Mouse (Mus musculus): ENCODE measurements around the gene Htt. TPM values are rescaled to one million over a fixed set of nuclear protein-coding genes. Genes with fewer than 3 reads are reported as not detected.
"Not testable (repeated sequence)": the region's sequence is repeated elsewhere in the genome, so short reads cannot be mapped to it uniquely, and the experiment has no call there.

Gene Htt
- 18.1 and 20.5 TPM in 2 replicates for polyA plus RNA-seq (2016; fragmentation: Nextera tagmentation; extraction: Ambion mirVana)

GRCm38 (mm10) chr5:34761509-34761908 lies at the start of gene Htt:
Gene Htt, plus strand, starts transcription at chr5:34761740.
- H3K4me3 ChIP-seq = peak within 1 kb of the TSS; percentile 100
- H3K4me2 ChIP-seq (replicated peaks) = peak within 1 kb of the TSS; percentile 84
- H3K27me3 ChIP-seq = no peaks in the 10 kb centered on the region
- peak within 1 kb of the TSS; percentile 92 for H3K27ac ChIP-seq
- peak within 1 kb of the TSS; percentile 97 for H3K9ac ChIP-seq
- H3K4me1 ChIP-seq = peaks cover 9% of the 10 kb centered on the region
- ATAC-seq (ENCODE audit: insufficient number of reproducible peaks, insufficient read depth, low FRiP score, low TSS enrichment) = peak; percentile 97
- H3K9me3 ChIP-seq = no peaks in the 10 kb centered on the region
- H3K36me3 ChIP-seq = no peaks in the 10 kb centered on the region
- WGBS = 0% methylated on average over 35 of the region's 35 CpGs

GRCm38 (mm10) chr5:34714371-34714770 lies 47.2 kb upstream of the Htt start:
- not testable (repeated sequence) for ATAC-seq (ENCODE audit: insufficient number of reproducible peaks, insufficient read depth, low FRiP score, low TSS enrichment); H3K4me1 ChIP-seq

DNA sequence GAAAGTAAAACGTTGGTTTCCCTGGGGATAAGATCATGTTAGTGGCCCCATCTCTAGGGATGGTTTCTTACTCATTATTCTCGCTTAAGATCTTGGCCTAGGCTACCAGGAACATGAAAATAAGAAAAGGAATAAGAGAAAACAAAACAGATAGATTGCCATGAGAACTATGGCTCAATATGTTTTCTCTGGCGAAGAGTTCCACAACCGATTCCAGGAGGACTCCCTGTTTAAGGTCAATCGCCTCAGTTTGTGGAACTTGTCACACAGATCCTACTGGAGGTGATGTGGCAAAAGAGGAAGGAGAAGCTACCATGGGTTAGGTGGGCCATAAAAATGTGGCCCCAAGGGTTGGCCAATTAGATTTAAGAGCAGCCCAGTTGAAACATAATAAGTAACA lies 46.7 kb upstream of the Htt start:
- Histone ChIP-seq H3K9ac (no peak overlapping the region), H3K4me1 (no peaks in the 10 kb centered on the region), H3K9me3 (no peaks in the 10 kb centered on the region), H3K27me3 (no peaks in the 10 kb centered on the region), H3K4me2 (replicated peaks) (no peak overlapping the region), H3K36me3 (no peaks in the 10 kb centered on the region), H3K4me3 (no peak overlapping the region), H3K27ac (no peak overlapping the region)
- 82% methylated on average over 5 of the region's 5 CpGs for WGBS
- ATAC-seq (ENCODE audit: insufficient number of reproducible peaks, insufficient read depth, low FRiP score, low TSS enrichment) = no peak

More at GRCm38 (mm10) chr5:34714371-34714770, 47.2 kb upstream of the Htt start:
- not testable (repeated sequence) for H3K9ac ChIP-seq; H3K9me3 ChIP-seq; H3K27me3 ChIP-seq; H3K4me2 ChIP-seq (replicated peaks); H3K27ac ChIP-seq; H3K4me3 ChIP-seq; H3K36me3 ChIP-seq
- 80% methylated on average over 3 of the region's 3 CpGs for WGBS

DNA sequence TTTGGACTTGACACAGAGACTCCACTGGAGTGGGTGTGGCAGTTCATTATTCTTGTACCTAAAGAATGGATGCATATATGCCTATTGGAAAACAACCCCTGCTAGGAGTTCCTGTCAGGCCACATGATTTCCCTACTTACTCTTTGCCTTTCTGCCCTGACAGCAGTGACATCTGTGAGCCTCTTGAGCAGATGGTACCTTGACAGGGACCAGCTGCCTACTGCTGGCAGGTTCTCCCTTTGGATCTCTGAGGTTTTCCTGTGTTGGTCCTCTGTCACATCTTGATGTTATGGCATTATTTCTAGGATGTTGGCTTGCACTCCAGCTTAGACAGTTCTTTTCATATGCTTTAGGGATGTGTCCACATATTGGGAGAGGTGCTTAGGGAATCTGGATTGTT lies 32.4 kb upstream of the Htt start:
- H3K4me1 ChIP-seq = no peaks in the 10 kb centered on the region
- no peaks in the 10 kb centered on the region for H3K36me3 ChIP-seq
- no peak overlapping the region for H3K4me3 ChIP-seq
- no peak overlapping the region for H3K27ac ChIP-seq
- H3K9me3 ChIP-seq = no peaks in the 10 kb centered on the region
- no peak for ATAC-seq (ENCODE audit: insufficient number of reproducible peaks, insufficient read depth, low FRiP score, low TSS enrichment)
- no peaks in the 10 kb centered on the region for H3K27me3 ChIP-seq
- no peak overlapping the region for H3K9ac ChIP-seq
- H3K4me2 ChIP-seq (replicated peaks) = no peak overlapping the region

DNA sequence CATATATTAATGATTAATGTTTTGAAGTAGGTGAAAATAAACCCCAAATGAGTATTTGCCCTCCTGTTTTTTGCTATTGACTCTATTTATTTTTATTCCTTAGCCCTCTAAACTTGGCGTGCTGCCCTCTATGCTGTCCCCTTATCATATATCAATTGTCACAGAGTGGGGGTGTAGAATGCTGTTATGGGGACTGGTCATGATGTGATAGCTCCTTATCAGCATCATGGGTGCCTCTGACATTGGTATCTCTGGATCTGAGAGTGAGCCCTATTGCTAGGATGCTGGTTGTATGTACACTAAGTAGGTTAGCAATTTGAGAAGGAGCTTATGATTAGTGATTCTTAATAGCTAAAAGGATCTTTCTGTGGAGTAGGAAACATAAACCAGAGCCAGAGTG lies 31.3 kb upstream of the Htt start:
- no peak overlapping the region for H3K27ac ChIP-seq
- no peak overlapping the region for H3K4me2 ChIP-seq (replicated peaks)
- 70% methylated on average over 1 of the region's 1 CpGs for WGBS
- no peaks in the 10 kb centered on the region for H3K4me1 ChIP-seq
- no peak overlapping the region for H3K4me3 ChIP-seq
- no peaks in the 10 kb centered on the region for H3K36me3 ChIP-seq
- no peaks in the 10 kb centered on the region for H3K27me3 ChIP-seq
- no peak for ATAC-seq (ENCODE audit: insufficient number of reproducible peaks, insufficient read depth, low FRiP score, low TSS enrichment)
- no peaks in the 10 kb centered on the region for H3K9me3 ChIP-seq
- H3K9ac ChIP-seq = no peak overlapping the region

DNA sequence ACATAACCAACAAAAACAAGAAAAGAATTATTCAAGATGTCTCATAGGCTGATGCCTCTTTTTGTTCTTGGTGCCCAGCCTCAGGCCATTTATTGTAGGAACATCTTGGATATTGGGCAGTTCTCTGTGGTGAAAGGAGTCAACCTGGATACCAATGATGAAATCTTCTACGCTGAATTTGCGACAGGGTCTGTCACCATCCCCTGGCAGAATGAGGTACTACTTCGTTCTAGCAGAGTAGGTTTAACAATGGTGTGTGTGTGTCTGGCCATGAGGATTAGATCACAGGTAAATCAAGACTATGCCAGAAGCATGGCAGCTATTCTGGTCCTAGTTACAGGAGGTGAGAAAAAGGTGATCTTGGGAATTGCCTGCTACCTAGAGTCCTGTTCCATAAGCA lies 10.1 kb upstream of the Htt start:
- Histone ChIP-seq H3K9ac (no peak overlapping the region), H3K27me3 (no peaks in the 10 kb centered on the region)
- WGBS = 61% methylated on average over 3 of the region's 3 CpGs

DNA sequence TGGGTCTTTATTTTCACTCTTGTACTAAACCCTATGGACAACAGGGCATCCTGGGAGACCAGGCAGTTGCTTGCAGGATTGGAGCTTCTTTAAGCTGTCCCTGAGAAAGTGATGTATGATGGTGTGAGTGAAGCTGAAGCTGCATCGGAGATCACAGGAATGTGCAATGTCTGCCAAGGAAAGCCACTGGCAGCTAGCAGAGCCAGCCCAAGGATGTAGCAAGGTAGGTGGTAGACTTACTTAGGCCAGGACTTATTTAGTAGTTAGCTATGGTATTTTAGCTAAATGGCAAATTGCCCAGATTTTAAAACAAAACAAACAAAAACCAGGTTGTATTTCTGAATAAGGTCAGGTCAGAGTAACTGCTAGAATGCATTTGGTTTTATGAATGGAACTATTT lies 2.8 kb upstream of the Htt start:
- WGBS = 75% methylated on average over 1 of the region's 1 CpGs
- H3K9ac ChIP-seq = no peak overlapping the region
- H3K36me3 ChIP-seq = no peaks in the 10 kb centered on the region
- no peak for ATAC-seq (ENCODE audit: insufficient number of reproducible peaks, insufficient read depth, low FRiP score, low TSS enrichment)
- peaks cover 9% of the 10 kb centered on the region for H3K4me1 ChIP-seq
- H3K4me3 ChIP-seq = no peak overlapping the region
- no peaks in the 10 kb centered on the region for H3K27me3 ChIP-seq
- no peaks in the 10 kb centered on the region for H3K9me3 ChIP-seq
- H3K4me2 ChIP-seq (replicated peaks) = no peak overlapping the region
- H3K27ac ChIP-seq = no peak overlapping the region

More for the DNA sequence above, 10.1 kb upstream of the Htt start:
- H3K36me3 ChIP-seq = no peaks in the 10 kb centered on the region
- no peaks in the 10 kb centered on the region for H3K9me3 ChIP-seq
- no peaks in the 10 kb centered on the region for H3K4me1 ChIP-seq
- H3K4me3 ChIP-seq = no peak overlapping the region
- no peak overlapping the region for H3K4me2 ChIP-seq (replicated peaks)
- no peak for ATAC-seq (ENCODE audit: insufficient number of reproducible peaks, insufficient read depth, low FRiP score, low TSS enrichment)
- no peak overlapping the region for H3K27ac ChIP-seq

DNA sequence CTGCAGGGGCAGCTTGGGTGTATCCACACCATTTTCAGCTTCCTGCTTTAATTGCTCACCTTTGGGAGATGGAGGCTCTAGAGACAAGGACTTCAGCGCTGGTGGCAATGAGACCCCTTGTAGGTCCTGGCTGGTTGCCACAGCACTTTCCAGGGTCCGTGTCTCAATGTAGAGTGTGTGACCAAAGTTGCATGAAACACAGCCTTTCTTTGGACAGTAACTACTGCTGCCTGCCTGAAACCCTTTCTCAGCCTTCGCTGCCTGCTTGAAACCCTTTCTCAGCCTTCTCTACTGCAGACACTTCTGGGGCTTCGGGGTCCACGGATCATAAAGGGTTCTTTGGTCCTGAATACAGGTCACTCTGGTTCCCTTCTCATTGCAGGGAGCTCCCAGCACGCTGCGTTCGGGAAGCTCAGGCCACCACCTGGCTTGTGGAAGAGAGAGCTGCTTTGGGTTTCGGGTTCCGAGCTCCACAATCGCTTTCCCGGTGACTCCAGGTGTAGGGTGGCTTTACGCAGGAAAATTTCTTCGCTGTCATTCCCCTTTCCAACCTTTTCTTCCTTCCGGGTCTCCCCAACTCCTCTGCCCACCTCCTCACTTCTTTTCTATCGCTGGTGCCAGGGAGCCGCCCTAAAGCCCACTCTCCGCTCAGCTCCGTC lies 561 bp upstream of the Htt start:
- H3K4me3 ChIP-seq = peak overlapping the region; percentile 100
- H3K27ac ChIP-seq = peak overlapping the region; percentile 92; the same call in 1 of the 2 replicates
- H3K27me3 ChIP-seq = no peaks in the 10 kb centered on the region
- no peaks in the 10 kb centered on the region for H3K9me3 ChIP-seq
- under 1% methylated on average over 19 of the region's 19 CpGs for WGBS
- no peaks in the 10 kb centered on the region for H3K36me3 ChIP-seq
- H3K9ac ChIP-seq = peak overlapping the region; percentile 97
- H3K4me1 ChIP-seq = peaks cover 9% of the 10 kb centered on the region
- peak overlapping the region; percentile 84 for H3K4me2 ChIP-seq (replicated peaks)
- ATAC-seq (ENCODE audit: insufficient number of reproducible peaks, insufficient read depth, low FRiP score, low TSS enrichment) = peak; percentile 16; the same call in 1 of the 2 replicates

GRCm38 (mm10) chr5:34761934-34762611 lies 533 bp downstream of the Htt start:
- H3K4me3 ChIP-seq = peak overlapping the region; percentile 100
- peak overlapping the region; percentile 84 for H3K4me2 ChIP-seq (replicated peaks)
- no peaks in the 10 kb centered on the region for H3K9me3 ChIP-seq
- H3K36me3 ChIP-seq = no peaks in the 10 kb centered on the region
- peak overlapping the region; percentile 97 for H3K9ac ChIP-seq
- ATAC-seq (ENCODE audit: insufficient number of reproducible peaks, insufficient read depth, low FRiP score, low TSS enrichment) = peak; percentile 64
- H3K27me3 ChIP-seq = no peaks in the 10 kb centered on the region
- WGBS = under 1% methylated on average over 52 of the region's 54 CpGs
- peak overlapping the region; percentile 92 for H3K27ac ChIP-seq
- peaks cover 9% of the 10 kb centered on the region for H3K4me1 ChIP-seq

- Histone ChIP-seq H3K4me3 (no peak overlapping the region), H3K9me3 (no peaks in the 10 kb centered on the region), H3K27me3 (no peaks in the 10 kb centered on the region), H3K4me2 (replicated peaks) (no peak overlapping the region), H3K9ac (no peak overlapping the region), H3K36me3 (no peaks in the 10 kb centered on the region), H3K27ac (no peak overlapping the region), H3K4me1 (no peaks in the 10 kb centered on the region)
- WGBS = 92% methylated on average over 3 of the region's 3 CpGs
- no peak for ATAC-seq (ENCODE audit: insufficient number of reproducible peaks, insufficient read depth, low FRiP score, low TSS enrichment)
Observed at GRCm38 (mm10) chr5:34771818-34772217, 10.3 kb downstream of the Htt start.

GRCm38 (mm10) chr5:34772696-34773245 lies 11.2 kb downstream of the Htt start:
- H3K9ac ChIP-seq = no peak overlapping the region
- ATAC-seq (ENCODE audit: insufficient number of reproducible peaks, insufficient read depth, low FRiP score, low TSS enrichment) = no peak
- H3K27ac ChIP-seq = no peak overlapping the region
- no peaks in the 10 kb centered on the region for H3K27me3 ChIP-seq
- 91% methylated on average over 4 of the region's 4 CpGs for WGBS
- H3K4me1 ChIP-seq = no peaks in the 10 kb centered on the region
- H3K36me3 ChIP-seq = no peaks in the 10 kb centered on the region
- H3K9me3 ChIP-seq = no peaks in the 10 kb centered on the region
- no peak overlapping the region for H3K4me2 ChIP-seq (replicated peaks)
- H3K4me3 ChIP-seq = no peak overlapping the region

DNA sequence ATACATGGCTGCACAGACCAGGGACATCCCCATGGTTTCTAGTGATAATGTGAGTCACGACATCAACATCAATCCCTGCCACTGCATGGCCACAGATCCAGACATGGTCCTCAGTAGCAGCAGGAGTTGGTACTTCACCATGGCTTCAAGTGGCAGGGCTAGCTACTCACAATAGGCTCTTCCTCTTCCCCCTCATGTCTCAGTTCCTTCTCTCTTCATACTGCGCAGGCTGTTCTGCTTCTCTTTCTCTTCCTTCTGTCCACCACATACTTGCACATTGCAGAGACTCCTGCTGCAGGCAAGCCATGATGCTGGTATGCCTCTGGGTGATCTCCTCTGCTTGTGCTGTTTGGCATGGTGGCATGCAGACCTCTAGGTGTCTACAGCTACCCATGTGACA lies 11.9 kb downstream of the Htt start:
- no peak for ATAC-seq (ENCODE audit: insufficient number of reproducible peaks, insufficient read depth, low FRiP score, low TSS enrichment)
- Histone ChIP-seq H3K4me1 (no peaks in the 10 kb centered on the region), H3K9me3 (no peaks in the 10 kb centered on the region), H3K4me2 (replicated peaks) (no peak overlapping the region), H3K9ac (no peak overlapping the region), H3K27ac (no peak overlapping the region), H3K36me3 (no peaks in the 10 kb centered on the region), H3K4me3 (no peak overlapping the region), H3K27me3 (no peaks in the 10 kb centered on the region)
- WGBS = 93% methylated on average over 2 of the region's 2 CpGs

All from embryonic facial prominence, embryonic 12.5 days (tissue).